Mouse (Mus musculus) frontal cortex, adult (tissue): ENCODE data around the gene Poln.

ENCODE experiments used
- ATAC-seq: cut with Nextera tagmentation; 2 replicates; pipeline ENCODE4 v1.9.2; 2017; ENCODE audit warnings: mild to moderate bottlenecking, moderate library complexity, mixed read lengths; ENCODE audit not compliant: low TSS enrichment

The Poln gene

GRCm38 (mm10) chr5:34105681-34106080 lies 63.6 kb downstream of the Poln start:
- ATAC-seq: no peak

GRCm38 (mm10) chr5:34097333-34097732 lies 71.9 kb downstream of the Poln start:
- peak; percentile 85 for ATAC-seq

GRCm38 (mm10) chr5:34093021-34093420 lies 76.2 kb downstream of the Poln start:
- no peak for ATAC-seq

GRCm38 (mm10) chr5:34032520-34032919 lies 136.7 kb downstream of the Poln start:
- ATAC-seq: no peak

- no peak for ATAC-seq
Measured at GRCm38 (mm10) chr5:34031022-34031421, 138.2 kb downstream of the Poln start.

GRCm38 (mm10) chr5:34030101-34030500 lies 139.1 kb downstream of the Poln start:
- ATAC-seq: no peak

- ATAC-seq: no peak
Measured at GRCm38 (mm10) chr5:34018968-34019367, 150.3 kb downstream of the Poln start.

- ATAC-seq: no peak
Measured at GRCm38 (mm10) chr5:34014652-34015051, 154.6 kb downstream of the Poln start.

- no peak for ATAC-seq
Measured at GRCm38 (mm10) chr5:34007392-34007941, 161.8 kb downstream of the Poln start.

- ATAC-seq: no peak
Measured at GRCm38 (mm10) chr5:34006832-34007231, 162.4 kb downstream of the Poln start.

- no peak for ATAC-seq
Measured at GRCm38 (mm10) chr5:34004618-34005017, 164.6 kb downstream of the Poln start.

GRCm38 (mm10) chr5:34002636-34003035 lies 166.6 kb downstream of the Poln start:
- no peak for ATAC-seq

GRCm38 (mm10) chr5:34001401-34001800 lies 167.8 kb downstream of the Poln start:
- ATAC-seq: no peak

- ATAC-seq: 0 out of 2 replicates have a peak, but pooled peaks have one; percentile 24
Measured at GRCm38 (mm10) chr5:34000809-34001208, 168.4 kb downstream of the Poln start.

GRCm38 (mm10) chr5:33999466-34000090 lies 169.7 kb downstream of the Poln start:
- ATAC-seq: no peak

- no peak for ATAC-seq
Measured at GRCm38 (mm10) chr5:33998505-33998877, 170.8 kb downstream of the Poln start.

GRCm38 (mm10) chr5:33997829-33998504 lies 171.3 kb downstream of the Poln start:
- no peak for ATAC-seq

GRCm38 (mm10) chr5:33997051-33997741 lies 172.1 kb downstream of the Poln start:
- ATAC-seq: peak; percentile 18; the same call in 1 of the 2 replicates

GRCm38 (mm10) chr5:33996694-33997045 lies 172.6 kb downstream of the Poln start:
- peak; percentile 2; the same call in 1 of the 2 replicates for ATAC-seq

- peak; percentile 58 for ATAC-seq
Measured at GRCm38 (mm10) chr5:33995843-33996693, 173.2 kb downstream of the Poln start, which contains the start of gene Nat8l. Gene Nat8l (plus strand): TSS chr5:33995984.
